Mouse (Mus musculus) activated CD4-positive, CD25-positive, alpha-beta regulatory T cell (primary cell): ENCODE results near the gene 4930435E12Rik. TPM values are rescaled to one million over a fixed set of nuclear protein-coding genes. Genes with fewer than 3 reads are reported as not detected.

ENCODE experiments used
- polyA plus RNA-seq, 2 experiments: library from polyadenylated mRNA; unstranded; fragments of 100-300 nt; shearing (Covaris generic); gene quantifications; one replicate each; pipeline ENCODE4 v1.2.1; 2017

4930435E12Rik gene
- polyA plus RNA-seq = not detected

GRCm38 (mm10) chr16:38828649-38829048, at the start of gene 4930435E12Rik:
Gene 4930435E12Rik (minus strand): TSS chr16:38828749.

DNA sequence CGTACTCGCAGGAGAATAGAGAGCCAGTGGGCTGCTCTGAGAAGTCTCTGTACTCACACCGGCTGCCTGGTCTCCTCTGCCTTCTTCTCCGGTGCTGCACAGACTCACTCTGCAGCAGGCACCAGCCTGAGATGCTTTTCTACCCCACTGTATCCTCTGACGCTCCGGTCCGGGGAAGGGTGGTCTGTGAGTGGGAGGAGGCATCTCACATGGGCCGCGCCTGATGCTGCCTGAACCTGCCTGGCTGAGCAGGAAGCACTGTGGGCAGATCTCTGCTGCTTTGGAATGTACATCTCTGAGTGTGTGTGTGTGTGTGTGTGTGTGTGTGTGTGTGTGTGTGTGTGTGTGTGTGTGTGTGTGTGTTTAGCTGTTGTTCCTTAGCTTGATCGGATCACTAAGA, 28.5 kb downstream of the 4930435E12Rik start, which contains the start of gene Upk1b:
Upk1b (minus strand) TSS at position 238 of the 400 bp plus-strand sequence.

Other genes with a start within 250 kb of the 4930435E12Rik start
- gene Arhgap31, start 115.5 kb downstream of the 4930435E12Rik start, polyA plus RNA-seq = 10 to 100 TPM; 37.0 to 49.8 TPM
- gene B4galt4, start 86.5 kb downstream of the 4930435E12Rik start, polyA plus RNA-seq = 1 to 10 TPM; 3.1 to 7.5 TPM
- under 1 TPM; 0.12 to 0.27 TPM for gene Upk1b, start 28.4 kb downstream of the 4930435E12Rik start, polyA plus RNA-seq
- gene Igsf11, start 63.9 kb upstream of the 4930435E12Rik start, polyA plus RNA-seq = under 1 TPM in 1 of 2 experiments, not detected in 1; 0.33 TPM